Mouse (Mus musculus): ENCODE data around the gene Ccdc63.

DNA sequence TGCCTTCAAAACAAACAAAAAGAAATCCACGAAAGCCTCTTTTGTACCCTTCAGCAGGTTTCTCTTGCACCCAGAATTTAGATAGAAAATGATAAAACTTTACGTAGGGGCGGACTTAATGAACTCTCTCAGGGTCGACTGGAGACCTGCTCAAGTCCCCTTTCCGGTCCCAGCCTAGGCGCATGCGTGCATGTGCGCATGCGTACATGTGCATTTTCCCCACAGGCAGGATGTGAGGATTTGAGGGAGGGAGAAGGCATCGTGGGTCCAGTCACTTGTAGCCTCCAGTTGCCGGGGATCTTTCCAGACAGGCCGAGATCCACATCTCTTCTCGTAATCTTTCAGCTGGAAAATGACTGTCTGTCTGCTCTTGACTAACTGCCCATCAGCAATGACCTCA is 59.2 kb downstream of the Ccdc63 start:
- TF ChIP-seq CEBPB (IDR thresholded peaks at IDR 0.05; ENCODE audit: insufficient read depth, poor library complexity, severe bottlenecking) (no peak), USF1 (IDR thresholded peaks at IDR 0.05; ENCODE audit: low read depth) (no peak)
